Mouse (Mus musculus) bone marrow macrophage, adult 2 months (primary cell): ENCODE measurements at regions not wholly inside any gene's neighbourhood (a gene's known extent, or its start where the extent isn't known, plus 50 kb on each side); places are given as distances from the start of the nearest gene placed in this dataset.

Experiments used
- CTCF ChIP-seq: IDR thresholded peaks from 2 replicates; pipeline ENCODE4 v1.5.1; 2012; ENCODE audit warnings: low read depth, mild to moderate bottlenecking, low read length, moderate library complexity
- POLR2A ChIP-seq: IDR thresholded peaks from 2 replicates; pipeline ENCODE4 v1.6.1; 2012; ENCODE audit warnings: mild to moderate bottlenecking, low read depth, low read length, borderline replicate concordance

DNA sequence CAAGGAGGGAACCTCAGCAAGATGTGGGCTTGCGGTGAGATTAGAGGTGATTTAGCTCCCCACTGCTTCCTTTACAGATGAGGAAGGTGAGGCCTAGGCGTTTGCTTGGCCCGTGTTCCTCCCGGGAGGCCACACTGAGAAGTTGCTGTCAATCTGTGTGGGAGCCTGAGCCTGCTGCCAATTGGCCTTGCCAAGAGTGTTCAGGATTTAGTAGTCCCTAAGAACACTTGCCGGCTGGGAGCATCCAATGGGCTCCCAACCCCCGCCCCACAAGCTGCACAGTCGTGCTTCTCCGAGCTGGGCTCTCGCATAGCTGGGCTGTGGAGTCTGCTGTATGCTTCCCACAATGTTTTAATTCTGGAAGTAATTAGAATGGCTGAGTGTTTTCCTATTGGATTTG lies 308.9 kb downstream of the Med13l start:
- no peak for TF ChIP-seq CTCF
- TF ChIP-seq POLR2A, result no peak
